Mouse (Mus musculus): Measurements from ENCODE around the gene Slco3a1.

- TF ChIP-seq POLR2A (IDR thresholded peaks at IDR 0.05; ENCODE audit: borderline replicate concordance, insufficient read depth, low read length) (no peak), CTCF (IDR thresholded peaks at IDR 0.05; ENCODE audit: borderline replicate concordance, insufficient read depth, low read depth, low read length) (no peak)
Observed at GRCm38 (mm10) chr7:74381051-74381450, 173.5 kb downstream of the Slco3a1 start.

Data from cerebellum, adult 2 months (tissue).